Mouse (Mus musculus) MEL (cell line): ENCODE results near the gene D17Wsu92e.
A peak's percentile ranks its signal among the peaks of the same experiment; 100 is the strongest.

ENCODE experiments used
- CHD2 ChIP-seq: IDR thresholded peaks from 2 replicates; pipeline ENCODE4 v1.6.1; 2011; ENCODE audit warnings: low read length, improper control_type of control experiment
- CTCF ChIP-seq, 3 experiments: IDR thresholded peaks in 2 of 3; conservative IDR thresholded peaks in 1 of 3; 2 replicates each; pipeline ENCODE4 v1.5.1; 2011 to 2012; ENCODE audit warnings: low read length in 3 of 3, low read depth in 2 of 3, mild to moderate bottlenecking in 2 of 3, improper control_type of control experiment in 1 of 3, inconsistent platforms in 1 of 3, mixed read lengths in 1 of 3, moderate library complexity in 1 of 3; ENCODE audit not compliant: control insufficient read depth in 1 of 3, insufficient read depth in 1 of 3, poor library complexity in 1 of 3, severe bottlenecking in 1 of 3
- EP300 ChIP-seq, 2 experiments: IDR thresholded peaks; 2 replicates each; pipeline ENCODE4 v1.6.1; 2011; ENCODE audit warnings: improper control_type of control experiment in 2 of 2, low read length in 2 of 2, low read depth in 1 of 2, mild to moderate bottlenecking in 1 of 2
- GATA1 ChIP-seq: IDR thresholded peaks from 2 replicates; pipeline ENCODE4 v1.6.1; 2011; ENCODE audit warnings: low read depth, low read length, improper control_type of control experiment
- JUND ChIP-seq: IDR thresholded peaks from 2 replicates; pipeline ENCODE4 v1.6.1; 2011; ENCODE audit warnings: low read depth, mild to moderate bottlenecking, improper control_type of control experiment, low read length
- MAX ChIP-seq: IDR thresholded peaks from 2 replicates; pipeline ENCODE4 v1.6.1; 2011; ENCODE audit warnings: low read length, improper control_type of control experiment
- POLR2A ChIP-seq, 2 experiments: IDR thresholded peaks; 2 replicates each; pipeline ENCODE4 v1.6.1; 2011 to 2012; ENCODE audit warnings: low read length in 2 of 2, mild to moderate bottlenecking in 2 of 2, control low read depth in 1 of 2, improper control_type of control experiment in 1 of 2, low read depth in 1 of 2, moderate library complexity in 1 of 2; ENCODE audit not compliant: control insufficient read depth in 1 of 2, insufficient read depth in 1 of 2, poor library complexity in 1 of 2
- ZKSCAN1 ChIP-seq: IDR thresholded peaks from 2 replicates; pipeline ENCODE4 v1.6.1; 2012; ENCODE audit warnings: low read depth, mild to moderate bottlenecking, inconsistent platforms, low read length, improper control_type of control experiment, moderate library complexity

- TF ChIP-seq POLR2A (IDR thresholded peaks at IDR 0.05; ENCODE audit: control insufficient read depth in 1 of 2, insufficient read depth in 1 of 2, low read depth in 1 of 2, low read length in 2 of 2, poor library complexity in 1 of 2): peak; percentile 65 to 86; a peak in 3 of 4 replicates
- no peak for TF ChIP-seq ZKSCAN1
- TF ChIP-seq MAX: peak; percentile 81
- TF ChIP-seq GATA1: peak; percentile 43; the same call in 1 of the 2 replicates
- peak in 1 of 2 experiments; percentile 60; a peak in 1 of 4 replicates for TF ChIP-seq EP300 (IDR thresholded peaks at IDR 0.05; ENCODE audit: low read depth in 1 of 2, low read length in 2 of 2)
- TF ChIP-seq JUND: no peak
- no peak for TF ChIP-seq CHD2
- TF ChIP-seq CTCF (IDR thresholded peaks at IDR 0.05 in 2 of 3, conservative IDR thresholded peaks at IDR 0.05 in 1 of 3; ENCODE audit: control insufficient read depth in 1 of 3, insufficient read depth in 1 of 3, low read depth in 2 of 3, low read length in 3 of 3, poor library complexity in 1 of 3, severe bottlenecking in 1 of 3): no peak
Observed at GRCm38 (mm10) chr17:27839469-27840252, 19.2 kb upstream of the D17Wsu92e start.
